Mouse (Mus musculus) cortical plate, adult 2 months (tissue): Measurements from ENCODE around the gene Prp2.

Source experiments
- CTCF ChIP-seq: fragments of 200-500 bp; IDR thresholded peaks from 2 replicates; pipeline ENCODE4 v1.5.1; 2011; ENCODE audit warnings: mild to moderate bottlenecking, control low read depth, low read length; ENCODE audit not compliant: insufficient read depth; ENCODE audit errors: extremely low read depth
- POLR2A ChIP-seq: fragments of 200-500 bp; IDR thresholded peaks from 2 replicates; pipeline ENCODE4 v1.6.1; 2011; ENCODE audit warnings: mild to moderate bottlenecking, low read length, control low read depth; ENCODE audit not compliant: insufficient read depth; ENCODE audit errors: extremely low read depth

DNA sequence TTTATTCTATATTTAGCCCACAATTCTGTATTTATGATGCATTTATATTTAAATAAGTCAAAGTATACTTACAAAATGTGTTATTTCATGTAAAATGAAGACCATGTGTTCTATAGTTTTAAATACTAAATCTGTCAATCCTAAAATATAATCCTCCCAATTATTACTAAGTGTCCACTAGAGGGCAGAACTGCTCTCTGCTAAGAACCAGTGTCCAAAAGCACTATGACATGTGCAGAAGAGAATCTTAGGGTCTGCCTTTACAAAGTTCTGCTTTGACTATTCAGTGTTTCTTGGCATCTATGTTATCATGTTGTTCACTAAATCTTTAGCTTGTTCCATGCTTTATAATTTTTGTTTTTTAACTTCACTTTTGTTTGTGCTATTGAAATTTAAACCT, 53.7 kb downstream of the Prp2 start:
- TF ChIP-seq POLR2A: no peak
- no peak for TF ChIP-seq CTCF
